Mouse (Mus musculus) frontal cortex, postnatal 25 days (tissue): ENCODE data around the gene Mex3a.

Source experiments
- DNase-seq, 2 experiments: peaks; one replicate each; pipeline ENCODE4 v3.0.0; 2022; ENCODE audit warnings: low spot score in 2 of 2

The Mex3a gene

GRCm38 (mm10) chr3:88532299-88532674 is at the start of gene Mex3a:
Gene Mex3a (plus strand): TSS chr3:88532395.
- DNase-seq = no peak

GRCm38 (mm10) chr3:88483141-88483540 is 49.1 kb upstream of the Mex3a start:
- DNase-seq = no peak

- DNase-seq = peak; percentile 51 to 69
These were observed 48.6 kb upstream of the Mex3a start for GRCm38 (mm10) chr3:88483621-88484020.

GRCm38 (mm10) chr3:88484597-88485316 is 47.4 kb upstream of the Mex3a start:
- no peak for DNase-seq

GRCm38 (mm10) chr3:88486043-88486442 is 46.2 kb upstream of the Mex3a start:
- no peak for DNase-seq

GRCm38 (mm10) chr3:88486887-88487286 is 45.3 kb upstream of the Mex3a start:
- no peak for DNase-seq

- DNase-seq = no peak
These were observed 44.8 kb upstream of the Mex3a start for GRCm38 (mm10) chr3:88487396-88487795.

- DNase-seq = no peak
These were observed 38.3 kb upstream of the Mex3a start for GRCm38 (mm10) chr3:88493706-88494582.

- DNase-seq = no peak
These were observed 37.2 kb upstream of the Mex3a start for GRCm38 (mm10) chr3:88494836-88495628.

- DNase-seq = no peak
These were observed 36.3 kb upstream of the Mex3a start for GRCm38 (mm10) chr3:88495741-88496415.

- DNase-seq = no peak
These were observed 32.6 kb upstream of the Mex3a start for GRCm38 (mm10) chr3:88499580-88499979.

- no peak for DNase-seq
These were observed 32.1 kb upstream of the Mex3a start for GRCm38 (mm10) chr3:88500087-88500486.

- no peak for DNase-seq
These were observed 31.4 kb upstream of the Mex3a start for GRCm38 (mm10) chr3:88500655-88501365.

- DNase-seq = no peak
These were observed 30.7 kb upstream of the Mex3a start for GRCm38 (mm10) chr3:88501366-88502030.

GRCm38 (mm10) chr3:88502031-88502571 is 30.1 kb upstream of the Mex3a start:
- no peak for DNase-seq

GRCm38 (mm10) chr3:88502641-88503504 is 29.3 kb upstream of the Mex3a start:
- DNase-seq = peak; percentile 83 to 87

- no peak for DNase-seq
These were observed 28.7 kb upstream of the Mex3a start for GRCm38 (mm10) chr3:88503505-88503863.

- no peak for DNase-seq
These were observed 28.1 kb upstream of the Mex3a start for GRCm38 (mm10) chr3:88503881-88504746.
